Mouse (Mus musculus) cerebellum, adult 2 months (tissue): ENCODE results near the gene Hoxd4.

ENCODE experiments used
- CTCF ChIP-seq: fragments of 200-500 bp; IDR thresholded peaks from 2 replicates; pipeline ENCODE4 v1.5.1; 2011; ENCODE audit warnings: low read depth, mild to moderate bottlenecking, control low read depth, low read length, moderate library complexity, borderline replicate concordance; ENCODE audit not compliant: insufficient read depth
- POLR2A ChIP-seq: fragments of 200-500 bp; IDR thresholded peaks from 2 replicates; pipeline ENCODE4 v1.6.1; 2011; ENCODE audit warnings: low read length, control low read depth, borderline replicate concordance; ENCODE audit not compliant: insufficient read depth

DNA sequence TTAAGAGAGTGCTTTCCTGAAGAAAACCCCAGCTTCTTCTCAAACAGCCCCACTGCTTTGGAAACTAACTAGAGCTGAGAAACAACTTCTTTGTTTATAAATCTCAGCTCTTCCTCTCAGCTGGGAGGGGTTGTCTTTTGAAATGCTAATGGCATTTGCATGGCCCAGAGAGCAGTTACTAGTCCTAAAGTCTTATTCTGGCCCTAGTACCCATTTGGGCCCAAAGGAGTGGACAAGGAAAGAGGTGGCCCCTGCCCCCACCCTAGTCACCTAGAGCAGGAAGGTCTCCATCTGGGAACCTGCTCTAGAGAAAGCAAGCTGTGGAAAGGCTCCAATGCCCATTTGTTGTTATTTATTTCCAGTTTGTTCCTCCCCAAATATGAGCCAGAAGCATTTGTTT, 19.3 kb downstream of the Hoxd4 start:
- TF ChIP-seq POLR2A: no peak
- TF ChIP-seq CTCF: no peak
